Mouse (Mus musculus) small intestine, adult 2 months (tissue): ENCODE data around the gene Serinc3. TPM values are rescaled to one million over a fixed set of nuclear protein-coding genes. Genes with fewer than 3 reads are reported as not detected.

Experiments used
- H3K27ac ChIP-seq: fragments of 200-500 bp; 2 replicates; pipeline ENCODE4 v1.5.1; 2012; ENCODE audit warnings: low read depth, low read length, control low read depth, inconsistent platforms; ENCODE audit not compliant: insufficient read depth
- H3K27me3 ChIP-seq: fragments of 200-500 bp; 2 replicates; pipeline ENCODE4 v1.6.1; 2012; ENCODE audit warnings: mild to moderate bottlenecking, moderate library complexity, low read length, inconsistent platforms; ENCODE audit not compliant: control insufficient read depth, insufficient read depth
- H3K36me3 ChIP-seq: fragments of 200-500 bp; 2 replicates; pipeline ENCODE4 v1.6.1; 2012; ENCODE audit warnings: mild to moderate bottlenecking, low read length, control low read depth, inconsistent platforms; ENCODE audit not compliant: control insufficient read depth, insufficient read depth
- H3K4me1 ChIP-seq: fragments of 200-500 bp; 2 replicates; pipeline ENCODE4 v1.6.1; 2012; ENCODE audit warnings: low read length, inconsistent platforms, mixed read lengths; ENCODE audit not compliant: control insufficient read depth, insufficient read depth, insufficient read length
- H3K4me3 ChIP-seq: fragments of 200-500 bp; 2 replicates; pipeline ENCODE4 v1.5.1; 2012; ENCODE audit warnings: low read depth, mild to moderate bottlenecking, control low read depth, inconsistent platforms, low read length, moderate library complexity
- CTCF ChIP-seq: fragments of 200-500 bp; IDR thresholded peaks from 2 replicates; pipeline ENCODE4 v1.5.1; 2012; ENCODE audit warnings: low read depth, mild to moderate bottlenecking, control low read depth, inconsistent platforms, low read length, moderate library complexity, mixed read lengths; ENCODE audit not compliant: insufficient replicate concordance, insufficient read length; ENCODE audit errors: extremely low read depth
- POLR2A ChIP-seq: fragments of 200-500 bp; IDR thresholded peaks from 2 replicates; pipeline ENCODE4 v1.6.1; 2012; ENCODE audit warnings: low read depth, mild to moderate bottlenecking, control low read depth, inconsistent platforms, low read length, moderate library complexity
- WGBS: fragments of 180-500 bp; shearing (Covaris S2); methylation state at CpG from one replicate; pipeline ENCODE4 v1.1.7; 2018; 5-methylcytosine and 5-hydroxymethylcytosine counted together
- polyA plus RNA-seq: library from polyadenylated mRNA; depleted of rRNA; stranded (reverse); fragments of >200 nt; gene quantifications from 2 replicates; pipeline ENCODE4 v1.2.3, GENCODE M21; 2012

Gene Serinc3
- polyA plus RNA-seq, 1 experiment, result 262 TPM

DNA sequence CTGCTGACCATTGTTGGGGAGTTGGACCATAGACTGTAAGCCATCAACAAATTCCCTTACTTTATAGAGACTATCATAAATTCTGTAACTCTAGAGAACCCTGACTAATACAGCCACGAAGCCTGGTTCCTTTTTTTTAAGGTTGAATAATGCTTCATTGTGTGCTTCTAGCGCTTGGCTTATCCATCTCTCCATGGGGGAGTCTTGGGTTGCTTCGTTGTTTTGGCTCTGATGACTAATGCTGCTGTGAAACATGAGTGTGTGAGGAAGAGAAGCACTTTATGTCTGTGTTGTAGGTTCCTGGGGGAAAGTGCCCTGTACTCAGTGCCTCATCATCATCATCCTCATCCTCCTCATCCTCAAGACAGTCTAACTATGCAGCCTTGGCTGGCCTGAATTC, 19.0 kb upstream of the Serinc3 start:
- no peak overlapping the region for H3K4me3 ChIP-seq
- TF ChIP-seq CTCF (no peak), POLR2A (no peak)
- 41% methylated on average over 3 of the region's 3 CpGs for WGBS
- 0 out of 2 replicates have a peak, but pooled peaks cover 1% of the 10 kb centered on the region for H3K36me3 ChIP-seq
- no peak overlapping the region; the same call in 1 of the 2 replicates for H3K27ac ChIP-seq
- H3K27me3 ChIP-seq, result no peaks in the 10 kb centered on the region
- H3K4me1 ChIP-seq, result peaks cover 36% of the 10 kb centered on the region

DNA sequence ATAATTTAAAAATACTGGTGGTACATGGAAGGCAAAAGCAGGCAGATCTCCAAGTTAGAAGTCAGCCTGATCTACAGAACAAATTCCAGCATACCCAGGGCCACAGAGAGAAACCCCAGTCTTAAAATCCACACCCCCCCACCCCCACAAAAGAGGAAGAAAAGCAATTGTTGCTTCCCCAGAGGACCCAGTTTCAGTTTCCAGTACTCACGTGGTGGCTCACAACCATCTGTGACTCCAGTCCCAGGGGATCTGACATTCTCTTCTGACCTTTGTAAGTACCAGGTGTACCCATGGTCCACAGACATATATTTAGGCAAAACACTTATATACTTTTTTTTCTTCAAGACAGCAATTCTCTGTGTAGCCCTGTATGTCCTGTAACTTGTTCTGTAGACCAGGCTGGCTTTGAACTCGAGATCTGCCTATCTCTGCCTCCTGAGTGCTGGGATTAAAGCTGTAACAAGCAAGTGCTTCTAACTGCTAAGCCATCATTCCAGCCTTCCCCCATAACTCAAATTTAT, 17.8 kb upstream of the Serinc3 start:
- Histone ChIP-seq H3K4me1 (peaks cover 36% of the 10 kb centered on the region), H3K27me3 (no peaks in the 10 kb centered on the region), H3K36me3 (0 out of 2 replicates have a peak, but pooled peaks cover 1% of the 10 kb centered on the region), H3K27ac (peak overlapping the region; percentile 44; the same call in 1 of the 2 replicates), H3K4me3 (no peak overlapping the region)
- WGBS, result 41% methylated on average over 2 of the region's 2 CpGs
- TF ChIP-seq CTCF (no peak), POLR2A (no peak)

DNA sequence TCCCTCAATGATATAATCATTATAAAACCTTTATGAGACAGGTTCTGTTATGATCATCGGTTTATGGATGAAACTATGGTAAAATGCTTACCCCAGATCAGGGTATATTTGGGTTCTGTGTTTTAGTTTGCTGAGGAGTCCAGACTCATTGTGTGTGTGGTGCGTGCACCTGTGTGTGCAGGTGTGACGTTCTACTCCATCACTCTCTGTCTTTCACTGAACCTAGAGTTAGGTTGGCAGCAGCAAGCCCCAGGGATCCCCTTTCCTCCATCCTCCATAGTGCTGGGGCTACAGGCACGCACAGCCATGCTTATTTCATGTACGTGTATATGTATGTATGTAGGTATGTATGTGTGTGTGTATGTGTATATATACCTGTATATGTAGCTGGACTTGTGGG, 17.1 kb upstream of the Serinc3 start:
- Histone ChIP-seq H3K36me3 (0 out of 2 replicates have a peak, but pooled peaks cover 1% of the 10 kb centered on the region), H3K27ac (peak overlapping the region; percentile 44), H3K27me3 (no peaks in the 10 kb centered on the region), H3K4me1 (peaks cover 36% of the 10 kb centered on the region), H3K4me3 (no peak overlapping the region)
- 78% methylated on average over 5 of the region's 5 CpGs for WGBS
- TF ChIP-seq CTCF, result no peak
- no peak for TF ChIP-seq POLR2A

DNA sequence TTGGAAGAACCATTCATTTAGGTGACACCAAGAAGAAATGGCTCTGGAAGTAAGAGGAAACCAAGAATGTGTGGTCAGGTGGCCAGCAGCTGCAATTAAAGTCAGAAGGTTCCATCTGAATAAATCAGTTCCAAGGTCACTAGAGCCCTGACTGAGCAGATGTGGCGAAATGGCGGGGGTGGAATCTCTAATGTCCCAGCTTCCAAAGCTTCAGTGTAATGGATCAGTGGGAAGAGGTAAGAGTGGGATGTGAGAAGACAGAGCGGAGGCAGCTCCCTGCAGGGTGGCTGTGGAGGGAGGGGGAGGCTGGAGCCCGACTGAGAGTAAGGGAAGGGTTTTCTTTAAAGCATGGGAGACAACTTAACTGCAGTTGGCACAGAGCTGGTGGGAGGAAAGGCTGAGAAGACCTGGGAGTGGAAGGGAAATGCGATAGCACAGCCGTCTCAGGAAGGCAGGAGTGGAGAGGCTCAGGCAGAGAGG, 16.5 kb upstream of the Serinc3 start:
- WGBS, result 33% methylated on average over 6 of the region's 6 CpGs
- peaks cover 34% of the 10 kb centered on the region for H3K4me1 ChIP-seq
- 0 out of 2 replicates have a peak, but pooled peaks cover 1% of the 10 kb centered on the region for H3K36me3 ChIP-seq
- no peak for TF ChIP-seq CTCF
- H3K27me3 ChIP-seq, result no peaks in the 10 kb centered on the region
- H3K4me3 ChIP-seq, result 0 out of 2 replicates have a peak overlapping the region, but pooled peaks have one; percentile 7
- peak overlapping the region; percentile 99 for H3K27ac ChIP-seq

DNA sequence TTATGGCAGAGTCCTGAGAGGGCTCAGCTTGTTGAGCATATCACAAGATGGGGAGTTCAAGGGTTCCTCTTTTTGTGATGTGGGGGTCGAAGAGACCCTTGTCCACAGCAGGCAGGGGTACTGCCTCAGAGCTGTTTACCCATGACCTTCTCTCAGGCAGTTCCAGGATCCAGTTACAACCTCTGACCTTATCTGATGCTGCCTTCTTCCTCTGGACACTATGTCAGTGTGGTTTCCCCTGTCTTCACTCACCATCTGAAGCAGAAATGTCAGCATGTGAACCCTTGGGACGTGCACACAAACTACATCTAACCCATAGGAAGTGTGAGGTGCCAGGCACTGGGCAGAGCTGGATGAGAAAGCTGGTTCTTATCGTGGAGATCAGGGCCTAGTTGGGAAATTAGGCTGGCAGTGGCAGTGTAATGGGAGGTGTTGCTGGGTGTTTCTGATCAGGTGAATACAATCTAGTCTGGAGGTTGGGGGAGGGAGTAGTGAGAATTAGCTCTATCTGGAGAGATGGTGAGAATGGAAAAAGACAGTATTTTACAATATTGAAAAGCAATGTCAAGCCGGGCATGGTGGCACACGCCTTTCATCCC, 15.3 kb upstream of the Serinc3 start:
- TF ChIP-seq POLR2A (no peak), CTCF (no peak)
- no peaks in the 10 kb centered on the region for H3K27me3 ChIP-seq
- H3K36me3 ChIP-seq, result 0 out of 2 replicates have a peak, but pooled peaks cover 1% of the 10 kb centered on the region
- peaks cover 34% of the 10 kb centered on the region for H3K4me1 ChIP-seq
- 48% methylated on average over 5 of the region's 5 CpGs for WGBS
- H3K4me3 ChIP-seq, result no peak overlapping the region
- H3K27ac ChIP-seq, result peak overlapping the region; percentile 99

DNA sequence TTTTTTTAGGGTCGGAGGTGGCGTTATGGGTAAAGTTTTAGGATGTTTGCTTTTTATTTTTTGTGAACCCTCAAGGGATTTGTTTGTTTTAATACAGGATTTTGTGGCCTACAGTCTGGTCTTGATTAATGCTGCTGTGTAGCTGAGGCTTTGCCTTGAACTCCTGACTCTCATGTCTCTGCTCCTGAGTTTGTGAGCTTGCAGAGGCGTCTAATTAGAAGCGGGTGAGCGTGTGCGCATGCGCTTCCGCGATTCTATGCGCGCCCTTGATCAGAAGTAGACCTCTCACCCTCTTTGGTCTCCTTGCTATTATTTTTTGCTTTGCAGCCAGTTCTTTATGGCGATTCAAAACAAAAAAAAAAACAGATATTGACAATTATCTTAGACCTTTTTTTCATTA, 14.5 kb upstream of the Serinc3 start:
- Histone ChIP-seq H3K36me3 (0 out of 2 replicates have a peak, but pooled peaks cover 1% of the 10 kb centered on the region), H3K4me1 (peaks cover 33% of the 10 kb centered on the region), H3K27ac (peak overlapping the region; percentile 99), H3K27me3 (no peaks in the 10 kb centered on the region), H3K4me3 (peak overlapping the region; percentile 41)
- WGBS, result 59% methylated on average over 12 of the region's 12 CpGs
- no peak for TF ChIP-seq CTCF
- no peak for TF ChIP-seq POLR2A

DNA sequence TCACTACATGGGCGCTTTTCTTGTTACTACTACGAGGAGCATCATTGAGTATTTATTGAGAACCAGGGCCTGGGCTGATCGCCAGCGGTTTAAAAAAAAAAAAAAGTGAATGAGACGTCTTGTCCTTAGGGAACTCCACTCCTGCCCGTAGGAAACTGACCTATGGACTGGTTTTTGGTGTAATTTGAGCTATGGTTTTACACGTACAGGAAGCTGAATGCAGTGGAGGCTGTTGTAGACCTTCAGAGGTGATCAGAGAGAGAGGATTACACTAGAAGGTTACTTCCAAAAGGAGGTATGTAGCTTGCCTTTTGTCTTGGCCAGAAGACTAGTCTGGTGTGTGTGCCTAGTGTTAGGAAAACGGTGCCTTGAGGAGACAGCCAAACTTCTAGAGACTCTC, 14.0 kb upstream of the Serinc3 start:
- WGBS, result 2% methylated on average over 8 of the region's 8 CpGs
- TF ChIP-seq POLR2A (no peak), CTCF (no peak)
- Histone ChIP-seq H3K4me1 (peaks cover 28% of the 10 kb centered on the region), H3K27me3 (no peaks in the 10 kb centered on the region), H3K4me3 (peak overlapping the region; percentile 99), H3K36me3 (0 out of 2 replicates have a peak, but pooled peaks cover under 1% of the 10 kb centered on the region), H3K27ac (peak overlapping the region; percentile 99)
